Mouse (Mus musculus) heart, embryonic 14.5 days (tissue): ENCODE data around the gene Cma2. TPM values are rescaled to one million over a fixed set of nuclear protein-coding genes. Genes with fewer than 3 reads are reported as not detected.
"Not testable (repeated sequence)": the region's sequence is repeated elsewhere in the genome, so short reads cannot be mapped to it uniquely, and the experiment has no call there.

ENCODE experiments used
- ATAC-seq: fragments of 200-750 bp; cut with Nextera tagmentation; 2 replicates; pipeline ENCODE4 v1.8.0; 2017; ENCODE audit warnings: low read depth, moderate TSS enrichment; ENCODE audit not compliant: insufficient number of reproducible peaks, insufficient read depth, low FRiP score
- H3K27ac ChIP-seq, 2 experiments: fragments of 200-500 bp in 1 of 2; fragments of 300-500 bp in 1 of 2; sonication (generic) in 1 of 2; replicated peaks in 1 of 2; 2 replicates each; pipeline ENCODE4 v1.5.1; 2012 to 2014; ENCODE audit warnings: low read depth in 2 of 2, low read length in 2 of 2, control low read depth in 1 of 2, mild to moderate bottlenecking in 1 of 2, mixed read lengths in 1 of 2; ENCODE audit not compliant: control insufficient read depth in 1 of 2, insufficient read depth in 1 of 2
- H3K27me3 ChIP-seq: fragments of 300-500 bp; sonication (generic); 2 replicates; pipeline ENCODE4 v1.6.1; 2014; ENCODE audit warnings: mild to moderate bottlenecking, low read length, control low read depth; ENCODE audit not compliant: control insufficient read depth, insufficient read depth
- H3K36me3 ChIP-seq: fragments of 300-500 bp; sonication (generic); 2 replicates; pipeline ENCODE4 v1.6.1; 2014; ENCODE audit warnings: mild to moderate bottlenecking, control low read depth, low read length, mixed read lengths; ENCODE audit not compliant: control insufficient read depth, insufficient read depth
- H3K4me1 ChIP-seq, 2 experiments: fragments of 200-500 bp in 1 of 2; fragments of 300-500 bp in 1 of 2; sonication (generic) in 1 of 2; 2 replicates each; pipeline ENCODE4 v1.6.1; 2012 to 2014; ENCODE audit warnings: low read length in 2 of 2, control low read depth in 1 of 2, mixed read lengths in 1 of 2; ENCODE audit not compliant: control insufficient read depth in 2 of 2, insufficient read depth in 2 of 2
- H3K4me2 ChIP-seq: fragments of 300-500 bp; sonication (generic); 2 replicates; pipeline ENCODE4 v1.6.1; 2014; ENCODE audit warnings: mild to moderate bottlenecking, low read length
- H3K4me3 ChIP-seq, 2 experiments: fragments of 200-500 bp in 1 of 2; fragments of 300-500 bp in 1 of 2; sonication (generic) in 1 of 2; 2 replicates each; pipeline ENCODE4 v1.5.1; 2012 to 2014; ENCODE audit warnings: low read length in 2 of 2, mild to moderate bottlenecking in 2 of 2, control low read depth in 1 of 2, low read depth in 1 of 2, moderate library complexity in 1 of 2; ENCODE audit not compliant: control insufficient read depth in 1 of 2, insufficient read depth in 1 of 2
- H3K9ac ChIP-seq: fragments of 300-500 bp; sonication (generic); 2 replicates; pipeline ENCODE4 v1.6.1; 2014; ENCODE audit warnings: mild to moderate bottlenecking, low read length
- H3K9me3 ChIP-seq: fragments of 300-500 bp; sonication (generic); 2 replicates; pipeline ENCODE4 v1.6.1; 2016; ENCODE audit warnings: low read length, control low read depth; ENCODE audit not compliant: control insufficient read depth
- WGBS: fragments of 180-500 bp; shearing (Covaris S2); extraction: QIAGEN DNeasy Blood & Tissue Kit; methylation state at CpG from one replicate; pipeline ENCODE4 v1.1.7; 2014; 5-methylcytosine and 5-hydroxymethylcytosine counted together
- polyA plus RNA-seq: library from polyadenylated mRNA; unstranded; fragments of >200 nt; fragmentation: Nextera tagmentation; extraction: Ambion mirVana; gene quantifications from 2 replicates; pipeline ENCODE4 v1.2.1, GENCODE M21; 2014

The Cma2 gene
- polyA plus RNA-seq, 1 experiment from 2014 or later, result not detected

GRCm38 (mm10) chr14:55933586-55933985 is 17.2 kb upstream of the Cma2 start:
- peak; percentile 61 for ATAC-seq
- H3K4me2 ChIP-seq, result 0 out of 2 replicates have a peak overlapping the region, but pooled peaks have one; percentile 21
- 21% methylated on average over 7 of the region's 7 CpGs for whole genome bisulfite sequencing

DNA sequence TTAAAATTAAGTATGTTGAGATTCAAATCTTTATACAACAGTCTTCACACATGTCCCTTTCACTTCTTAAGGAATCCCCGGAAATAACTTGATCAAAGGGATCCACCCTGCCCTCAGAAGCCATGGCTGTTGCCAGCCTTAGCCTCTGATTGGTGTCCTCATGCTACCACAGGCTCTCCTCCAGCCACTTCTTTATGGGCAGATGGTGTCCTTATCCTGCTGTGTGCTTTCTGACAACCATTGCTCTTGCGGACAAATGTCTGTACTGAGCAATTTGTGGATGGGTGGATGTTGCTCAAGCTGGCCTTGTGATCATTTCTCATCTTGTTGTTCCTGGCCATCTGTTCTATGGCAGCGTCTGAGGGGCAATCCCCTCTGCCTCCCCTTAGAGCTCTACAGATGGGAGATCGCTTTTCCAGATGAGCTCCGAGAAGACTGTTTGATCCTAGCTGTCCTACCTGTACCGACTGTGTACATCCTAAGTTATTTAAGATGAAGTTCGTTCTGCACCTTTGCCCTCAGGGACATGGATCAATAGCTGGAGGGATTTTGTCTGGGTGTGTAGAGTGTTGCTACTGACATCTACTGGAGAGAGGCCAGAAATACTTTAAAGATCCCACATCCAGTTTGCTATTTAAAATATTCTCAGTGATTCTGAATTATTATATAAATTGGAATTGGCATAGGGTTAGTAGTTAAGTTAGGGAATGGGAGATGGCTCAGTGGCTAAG is 10.5 kb upstream of the Cma2 start:
- Histone ChIP-seq H3K36me3 (no peaks in the 10 kb centered on the region), H3K4me2 (no peak overlapping the region), H3K27ac (no peak overlapping the region), H3K4me1 (peaks cover 2 to 4% of the 10 kb centered on the region in 2 experiments; a peak in 1 of 4 replicates), H3K4me3 (no peak overlapping the region), H3K9ac (no peak overlapping the region), H3K9me3 (no peaks in the 10 kb centered on the region), H3K27me3 (no peaks in the 10 kb centered on the region)
- 41% methylated on average over 7 of the region's 7 CpGs for WGBS
- ATAC-seq, result no peak

More at GRCm38 (mm10) chr14:55933586-55933985, 17.2 kb upstream of the Cma2 start:
- Histone ChIP-seq H3K4me1 (peaks cover 0 to 3% of the 10 kb centered on the region in 2 experiments; a peak in 1 of 4 replicates), H3K27me3 (no peaks in the 10 kb centered on the region), H3K27ac (0 out of 4 replicates have a peak overlapping the region, but pooled peaks of 1 of the 2 experiments have one; percentile 15), H3K9ac (no peak overlapping the region), H3K9me3 (no peaks in the 10 kb centered on the region), H3K36me3 (no peaks in the 10 kb centered on the region), H3K4me3 (no peak overlapping the region)

- Histone ChIP-seq H3K4me2 (no peak overlapping the region), H3K9me3 (no peaks in the 10 kb centered on the region), H3K4me3 (no peak overlapping the region), H3K9ac (no peak overlapping the region), H3K27ac (no peak overlapping the region), H3K36me3 (no peaks in the 10 kb centered on the region), H3K4me1 (peaks cover 9 to 14% of the 10 kb centered on the region in 2 experiments), H3K27me3 (no peaks in the 10 kb centered on the region)
- no peak; the same call in 1 of the 2 replicates for ATAC-seq
- 32% methylated on average over 11 of the region's 11 CpGs for WGBS
Measured at GRCm38 (mm10) chr14:55943601-55944000, 7.2 kb upstream of the Cma2 start.

- Histone ChIP-seq H3K36me3 (no peaks in the 10 kb centered on the region), H3K4me1 (peaks cover 9 to 14% of the 10 kb centered on the region in 2 experiments), H3K4me2 (no peak within 1 kb of the TSS), H3K4me3 (no peak within 1 kb of the TSS), H3K27me3 (no peaks in the 10 kb centered on the region), H3K27ac (no peak within 1 kb of the TSS), H3K9me3 (no peaks in the 10 kb centered on the region), H3K9ac (no peak within 1 kb of the TSS)
- 65% methylated on average over 4 of the region's 4 CpGs for WGBS
- no peak for ATAC-seq
Measured at GRCm38 (mm10) chr14:55944575-55944974, 6.2 kb upstream of the Cma2 start, which contains the start of gene Cma1. TSS of gene Cma1 (minus strand) at chr14:55944675.

DNA sequence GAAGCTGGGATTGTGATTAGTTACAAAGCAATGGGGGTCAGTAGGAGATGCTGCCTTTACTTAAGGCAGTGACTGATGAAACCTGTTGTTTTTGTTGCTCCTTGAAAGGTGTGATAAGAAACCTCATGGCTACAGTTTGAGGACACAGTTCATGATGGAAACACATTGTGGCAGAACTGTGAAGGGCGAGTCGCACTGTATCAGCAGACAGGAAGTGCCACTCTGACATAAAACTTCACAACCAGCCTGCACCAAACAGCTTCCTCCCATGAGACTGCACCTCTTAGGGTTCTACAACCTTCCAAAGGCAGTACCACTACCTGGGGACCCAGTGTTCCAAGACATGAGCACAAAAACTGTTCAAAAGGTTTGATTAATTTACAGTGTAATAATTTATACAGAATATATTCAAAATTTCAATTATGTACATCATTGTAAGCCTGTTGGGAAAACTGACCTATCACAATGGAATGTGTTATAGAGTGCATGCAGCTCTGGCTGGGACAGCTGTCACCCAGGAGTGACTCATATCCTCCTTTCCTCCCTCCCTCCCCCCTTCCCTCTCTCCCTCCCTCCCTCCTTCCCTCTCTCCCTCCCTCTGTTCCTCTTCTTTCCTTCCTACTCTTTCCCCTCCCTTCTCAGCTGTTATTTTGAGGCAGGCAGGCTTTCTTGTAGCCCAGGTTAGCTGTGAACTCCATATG is 4.4 kb upstream of the Cma2 start:
- 45% methylated on average over 2 of the region's 2 CpGs for WGBS
- H3K27ac ChIP-seq, result peak overlapping the region; percentile 69 to 70
- H3K36me3 ChIP-seq, result no peaks in the 10 kb centered on the region
- H3K27me3 ChIP-seq, result no peaks in the 10 kb centered on the region
- H3K4me1 ChIP-seq, result peaks cover 9 to 14% of the 10 kb centered on the region in 2 experiments
- H3K9ac ChIP-seq, result no peak overlapping the region
- no peak overlapping the region for H3K4me3 ChIP-seq
- H3K4me2 ChIP-seq, result no peak overlapping the region
- peak; percentile 48; the same call in 1 of the 2 replicates for ATAC-seq
- no peaks in the 10 kb centered on the region for H3K9me3 ChIP-seq

GRCm38 (mm10) chr14:55963263-55963662 is 12.5 kb downstream of the Cma2 start:
- H3K9ac ChIP-seq, result no peak overlapping the region
- no peaks in the 10 kb centered on the region for H3K4me1 ChIP-seq
- H3K4me2 ChIP-seq, result no peak overlapping the region
- H3K27ac ChIP-seq, result no peak overlapping the region
- no peak overlapping the region for H3K4me3 ChIP-seq
- no peaks in the 10 kb centered on the region for H3K27me3 ChIP-seq
- no peaks in the 10 kb centered on the region for H3K36me3 ChIP-seq
- ATAC-seq, result no peak
- 22% methylated on average over 1 of the region's 1 CpGs for WGBS
- H3K9me3 ChIP-seq, result no peaks in the 10 kb centered on the region

DNA sequence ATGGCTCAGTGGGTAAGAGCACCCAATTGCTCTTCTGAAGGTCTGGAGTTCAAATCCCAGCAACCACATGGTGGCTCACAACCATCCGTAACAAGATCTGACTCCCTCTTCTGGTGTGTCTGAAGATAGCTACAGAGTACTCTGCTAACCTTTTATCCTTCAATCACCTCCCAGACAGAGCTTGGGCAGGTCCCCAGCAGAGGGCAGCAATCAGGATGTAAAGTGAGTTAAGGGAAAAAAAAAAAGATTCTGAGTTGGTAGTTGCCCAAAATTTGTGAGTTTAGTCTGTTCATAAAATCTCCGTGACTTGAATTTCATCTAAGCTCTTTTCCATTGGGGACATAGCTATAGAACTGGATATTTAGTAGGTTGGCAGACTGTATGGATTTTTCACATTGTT is 13.1 kb downstream of the Cma2 start:
- not testable (repeated sequence) for H3K9ac ChIP-seq, ATAC-seq, H3K4me2 ChIP-seq, H3K4me1 ChIP-seq, H3K27ac ChIP-seq, H3K9me3 ChIP-seq, H3K4me3 ChIP-seq, H3K36me3 ChIP-seq, H3K27me3 ChIP-seq
- WGBS, result 55% methylated on average over 2 of the region's 2 CpGs
